Mouse (Mus musculus) erythroblast, embryonic 14.5 days (primary cell): ENCODE results near the gene Bcl2.

Experiments used
- GATA1 ChIP-seq: IDR thresholded peaks from 2 replicates; pipeline ENCODE4 v1.6.1; 2012; ENCODE audit warnings: low read length, inconsistent platforms, mixed read lengths
- TAL1 ChIP-seq: IDR thresholded peaks from 3 replicates; pipeline ENCODE4 v1.6.1; 2012; ENCODE audit warnings: low read length, inconsistent platforms, mixed read lengths

GRCm38 (mm10) chr1:106712330-106712729, 1.7 kb downstream of the Bcl2 start:
- TF ChIP-seq TAL1 = no peak
- no peak for TF ChIP-seq GATA1
